Mouse (Mus musculus) midbrain, embryonic 13.5 days (tissue): ENCODE measurements around the gene Jkamp. TPM values are rescaled to one million over a fixed set of nuclear protein-coding genes. Genes with fewer than 3 reads are reported as not detected.
"Not testable (repeated sequence)": the region's sequence is repeated elsewhere in the genome, so short reads cannot be mapped to it uniquely, and the experiment has no call there.

Source experiments
- ATAC-seq: fragments of 200-750 bp; cut with Nextera tagmentation; 2 replicates; pipeline ENCODE4 v1.8.0; 2017; ENCODE audit warnings: mild to moderate bottlenecking, moderate TSS enrichment, moderate library complexity
- H3K27ac ChIP-seq: fragments of 300-500 bp; sonication (generic); 2 replicates; pipeline ENCODE4 v1.5.1; 2015; ENCODE audit warnings: inconsistent platforms, mild to moderate bottlenecking, moderate library complexity
- H3K27me3 ChIP-seq: fragments of 300-500 bp; sonication (generic); 2 replicates; pipeline ENCODE4 v1.6.1; 2015; ENCODE audit warnings: mild to moderate bottlenecking, inconsistent platforms
- H3K36me3 ChIP-seq: fragments of 300-500 bp; sonication (generic); 2 replicates; pipeline ENCODE4 v1.6.1; 2015; ENCODE audit warnings: mild to moderate bottlenecking, inconsistent platforms
- H3K4me1 ChIP-seq: fragments of 300-500 bp; sonication (generic); replicated peaks from 2 replicates; pipeline ENCODE4 v1.6.1; 2015; ENCODE audit warnings: inconsistent platforms
- H3K4me2 ChIP-seq: fragments of 300-500 bp; sonication (generic); replicated peaks from 2 replicates; pipeline ENCODE4 v1.6.1; 2015; ENCODE audit warnings: moderate library complexity, mild to moderate bottlenecking, inconsistent platforms
- H3K4me3 ChIP-seq: fragments of 300-500 bp; sonication (generic); replicated peaks from 2 replicates; pipeline ENCODE4 v1.5.1; 2015; ENCODE audit warnings: mild to moderate bottlenecking, inconsistent platforms
- H3K9ac ChIP-seq: fragments of 300-500 bp; sonication (generic); replicated peaks from 2 replicates; pipeline ENCODE4 v1.6.1; 2015; ENCODE audit warnings: mild to moderate bottlenecking, inconsistent platforms
- H3K9me3 ChIP-seq: fragments of 300-500 bp; sonication (generic); 2 replicates; pipeline ENCODE4 v1.6.1; 2016; ENCODE audit warnings: mild to moderate bottlenecking, inconsistent platforms
- WGBS: fragments of 180-500 bp; shearing (Covaris S2); methylation state at CpG from one replicate; pipeline ENCODE4 v1.1.7; 2015; 5-methylcytosine and 5-hydroxymethylcytosine counted together
- polyA plus RNA-seq: library from polyadenylated mRNA; unstranded; fragments of >200 nt; fragmentation: Nextera tagmentation; extraction: Ambion mirVana; gene quantifications from 2 replicates; pipeline ENCODE4 v1.2.1, GENCODE M21; 2015

Jkamp gene
- 129 and 136 TPM in 2 replicates for polyA plus RNA-seq

GRCm38 (mm10) chr12:72085329-72086165 lies at the start of gene Jkamp, which contains the start of gene L3hypdh:
Gene Jkamp (plus strand): TSS chr12:72085589.
Gene L3hypdh (minus strand): TSS chr12:72085439.
- Histone ChIP-seq H3K27ac (peak within 1 kb of the TSS; percentile 94), H3K27me3 (no peaks in the 10 kb centered on the region), H3K4me2 (peak within 1 kb of the TSS; percentile 77), H3K9ac (peak within 1 kb of the TSS; percentile 76), H3K4me1 (peaks cover 53% of the 10 kb centered on the region), H3K4me3 (peak within 1 kb of the TSS; percentile 66), H3K36me3 (peaks cover 8% of the 10 kb centered on the region), H3K9me3 (no peaks in the 10 kb centered on the region)
- under 1% methylated on average over 60 of the region's 60 CpGs for WGBS
- peak; percentile 93 for ATAC-seq

GRCm38 (mm10) chr12:72036097-72036661 lies 49.2 kb upstream of the Jkamp start:
- ATAC-seq = no peak
- H3K9ac ChIP-seq = no peak overlapping the region
- H3K9me3 ChIP-seq = no peaks in the 10 kb centered on the region
- H3K36me3 ChIP-seq = no peaks in the 10 kb centered on the region
- H3K4me2 ChIP-seq = no peak overlapping the region
- WGBS = 74% methylated on average over 9 of the region's 9 CpGs
- H3K4me1 ChIP-seq = no peaks in the 10 kb centered on the region
- no peaks in the 10 kb centered on the region for H3K27me3 ChIP-seq
- no peak overlapping the region for H3K4me3 ChIP-seq
- H3K27ac ChIP-seq = no peak overlapping the region

GRCm38 (mm10) chr12:72037049-72037448 lies 48.3 kb upstream of the Jkamp start:
- Histone ChIP-seq H3K4me2 (no peak overlapping the region), H3K9me3 (no peaks in the 10 kb centered on the region), H3K9ac (no peak overlapping the region), H3K4me3 (no peak overlapping the region), H3K4me1 (no peaks in the 10 kb centered on the region), H3K36me3 (no peaks in the 10 kb centered on the region), H3K27me3 (no peaks in the 10 kb centered on the region), H3K27ac (no peak overlapping the region)
- WGBS = 91% methylated on average over 6 of the region's 6 CpGs
- no peak for ATAC-seq

GRCm38 (mm10) chr12:72038866-72039265 lies 46.5 kb upstream of the Jkamp start:
- no peak overlapping the region for H3K4me2 ChIP-seq
- no peaks in the 10 kb centered on the region for H3K27me3 ChIP-seq
- ATAC-seq = no peak
- H3K27ac ChIP-seq = no peak overlapping the region
- H3K36me3 ChIP-seq = no peaks in the 10 kb centered on the region
- H3K4me1 ChIP-seq = no peaks in the 10 kb centered on the region
- no peaks in the 10 kb centered on the region for H3K9me3 ChIP-seq
- no peak overlapping the region for H3K4me3 ChIP-seq
- H3K9ac ChIP-seq = no peak overlapping the region
- 73% methylated on average over 2 of the region's 2 CpGs for WGBS

GRCm38 (mm10) chr12:72039501-72039900 lies 45.9 kb upstream of the Jkamp start:
- ATAC-seq = no peak
- H3K9me3 ChIP-seq = no peaks in the 10 kb centered on the region
- no peak overlapping the region for H3K4me2 ChIP-seq
- no peak overlapping the region for H3K9ac ChIP-seq
- H3K36me3 ChIP-seq = no peaks in the 10 kb centered on the region
- no peak overlapping the region for H3K27ac ChIP-seq
- WGBS = 81% methylated on average over 8 of the region's 8 CpGs
- H3K27me3 ChIP-seq = no peaks in the 10 kb centered on the region
- H3K4me1 ChIP-seq = no peaks in the 10 kb centered on the region
- H3K4me3 ChIP-seq = no peak overlapping the region

GRCm38 (mm10) chr12:72041238-72041637 lies 44.2 kb upstream of the Jkamp start:
- WGBS = 94% methylated on average over 3 of the region's 3 CpGs
- Histone ChIP-seq H3K9ac (no peak overlapping the region), H3K4me2 (no peak overlapping the region), H3K27ac (no peak overlapping the region), H3K36me3 (no peaks in the 10 kb centered on the region), H3K4me1 (no peaks in the 10 kb centered on the region), H3K4me3 (no peak overlapping the region), H3K27me3 (no peaks in the 10 kb centered on the region), H3K9me3 (no peaks in the 10 kb centered on the region)
- ATAC-seq = no peak

GRCm38 (mm10) chr12:72047513-72047912 lies 37.9 kb upstream of the Jkamp start:
- Histone ChIP-seq H3K36me3 (no peaks in the 10 kb centered on the region), H3K27me3 (no peaks in the 10 kb centered on the region), H3K9ac (no peak overlapping the region), H3K4me1 (no peaks in the 10 kb centered on the region), H3K4me2 (no peak overlapping the region), H3K4me3 (no peak overlapping the region), H3K27ac (no peak overlapping the region), H3K9me3 (peaks cover 8% of the 10 kb centered on the region; the same call in 1 of the 2 replicates)
- no peak for ATAC-seq
- WGBS = 9% methylated on average over 2 of the region's 2 CpGs

GRCm38 (mm10) chr12:72050156-72050555 lies 35.2 kb upstream of the Jkamp start:
- not testable (repeated sequence) for H3K9ac ChIP-seq, ATAC-seq, H3K36me3 ChIP-seq, H3K4me3 ChIP-seq, H3K27me3 ChIP-seq, H3K4me2 ChIP-seq, H3K9me3 ChIP-seq, H3K4me1 ChIP-seq, H3K27ac ChIP-seq
- WGBS = 93% methylated on average over 5 of the region's 5 CpGs

GRCm38 (mm10) chr12:72050821-72051220 lies 34.6 kb upstream of the Jkamp start:
- Histone ChIP-seq H3K27ac (no peak overlapping the region), H3K4me2 (no peak overlapping the region), H3K9me3 (peaks cover 8% of the 10 kb centered on the region; the same call in 1 of the 2 replicates), H3K4me1 (no peaks in the 10 kb centered on the region), H3K4me3 (no peak overlapping the region), H3K27me3 (no peaks in the 10 kb centered on the region), H3K36me3 (no peaks in the 10 kb centered on the region), H3K9ac (no peak overlapping the region)
- ATAC-seq = no peak
- WGBS = 89% methylated on average over 4 of the region's 4 CpGs

- H3K36me3 ChIP-seq = no peaks in the 10 kb centered on the region
- no peak overlapping the region for H3K27ac ChIP-seq
- H3K27me3 ChIP-seq = no peaks in the 10 kb centered on the region
- H3K4me2 ChIP-seq = no peak overlapping the region
- WGBS = 79% methylated on average over 6 of the region's 6 CpGs
- peaks cover 8% of the 10 kb centered on the region; the same call in 1 of the 2 replicates for H3K9me3 ChIP-seq
- H3K4me1 ChIP-seq = no peaks in the 10 kb centered on the region
- H3K9ac ChIP-seq = no peak overlapping the region
- no peak for ATAC-seq
- no peak overlapping the region for H3K4me3 ChIP-seq
Measured at GRCm38 (mm10) chr12:72052571-72052970, 32.8 kb upstream of the Jkamp start.

- Histone ChIP-seq H3K4me2 (no peak overlapping the region), H3K9ac (no peak overlapping the region), H3K4me1 (no peaks in the 10 kb centered on the region), H3K36me3 (no peaks in the 10 kb centered on the region), H3K27ac (no peak overlapping the region), H3K4me3 (no peak overlapping the region), H3K9me3 (peaks cover 8% of the 10 kb centered on the region; the same call in 1 of the 2 replicates), H3K27me3 (no peaks in the 10 kb centered on the region)
- no peak for ATAC-seq
- WGBS = 38% methylated on average over 6 of the region's 6 CpGs
Measured at GRCm38 (mm10) chr12:72053303-72053702, 32.1 kb upstream of the Jkamp start.

GRCm38 (mm10) chr12:72053851-72054250 lies 31.5 kb upstream of the Jkamp start:
- no peak overlapping the region for H3K4me2 ChIP-seq
- peaks cover 8% of the 10 kb centered on the region; the same call in 1 of the 2 replicates for H3K9me3 ChIP-seq
- no peak overlapping the region for H3K27ac ChIP-seq
- H3K36me3 ChIP-seq = no peaks in the 10 kb centered on the region
- H3K27me3 ChIP-seq = no peaks in the 10 kb centered on the region
- no peaks in the 10 kb centered on the region for H3K4me1 ChIP-seq
- ATAC-seq = no peak
- H3K4me3 ChIP-seq = no peak overlapping the region
- H3K9ac ChIP-seq = no peak overlapping the region
- 14% methylated on average over 6 of the region's 6 CpGs for WGBS
